Mouse (Mus musculus) embryonic facial prominence, embryonic 11.5 days (tissue): ENCODE measurements around the gene Gnb2. TPM values are rescaled to one million over a fixed set of nuclear protein-coding genes. Genes with fewer than 3 reads are reported as not detected.

ENCODE experiments used
- ATAC-seq: fragments of 200-750 bp; cut with Nextera tagmentation; replicated peaks from 2 replicates; pipeline ENCODE4 v1.8.0; 2017; ENCODE audit warnings: low read depth; ENCODE audit not compliant: insufficient number of reproducible peaks, low FRiP score, low TSS enrichment
- DNase-seq: peaks from one replicate; pipeline ENCODE4 v3.0.0-alpha.2; 2015; ENCODE audit warnings: low spot score
- H3K27ac ChIP-seq: fragments of 300-500 bp; sonication (generic); replicated peaks from 2 replicates; pipeline ENCODE4 v1.5.1; 2014; ENCODE audit warnings: mild to moderate bottlenecking, low read depth, low read length, control low read depth
- H3K27me3 ChIP-seq: fragments of 300-500 bp; sonication (generic); 2 replicates; pipeline ENCODE4 v1.6.1; 2014; ENCODE audit warnings: mild to moderate bottlenecking, low read length, moderate library complexity, mixed read lengths; ENCODE audit not compliant: control insufficient read depth, insufficient read depth
- H3K36me3 ChIP-seq: fragments of 300-500 bp; sonication (generic); replicated peaks from 2 replicates; pipeline ENCODE4 v1.6.1; 2014; ENCODE audit warnings: low read depth, mild to moderate bottlenecking, low read length, moderate library complexity, mixed read lengths; ENCODE audit not compliant: control insufficient read depth, insufficient read depth
- H3K4me1 ChIP-seq: fragments of 300-500 bp; sonication (generic); 2 replicates; pipeline ENCODE4 v1.6.1; 2014; ENCODE audit warnings: low read length, mixed read lengths; ENCODE audit not compliant: control insufficient read depth, insufficient read depth
- H3K4me2 ChIP-seq: fragments of 300-500 bp; sonication (generic); 2 replicates; pipeline ENCODE4 v1.6.1; 2014; ENCODE audit warnings: low read depth, mild to moderate bottlenecking, control low read depth, low read length, moderate library complexity
- H3K4me3 ChIP-seq: fragments of 300-500 bp; sonication (generic); 2 replicates; pipeline ENCODE4 v1.5.1; 2014; ENCODE audit warnings: low read depth, low read length, control low read depth
- H3K9ac ChIP-seq: fragments of 300-500 bp; sonication (generic); replicated peaks from 2 replicates; pipeline ENCODE4 v1.6.1; 2014; ENCODE audit warnings: mild to moderate bottlenecking, control low read depth, low read length
- H3K9me3 ChIP-seq: fragments of 300-500 bp; sonication (generic); replicated peaks from 2 replicates; pipeline ENCODE4 v1.6.1; 2016; ENCODE audit warnings: mild to moderate bottlenecking, low read length, inconsistent platforms, mixed read lengths; ENCODE audit not compliant: control insufficient read depth
- whole genome bisulfite sequencing: fragments of 180-500 bp; shearing (Covaris S2); extraction: QIAGEN DNeasy Blood & Tissue Kit; methylation state at CpG from one replicate; pipeline ENCODE4 v1.1.7; 2014; 5-methylcytosine and 5-hydroxymethylcytosine counted together
- polyA plus RNA-seq: library from polyadenylated mRNA; unstranded; fragments of >200 nt; fragmentation: Nextera tagmentation; extraction: Ambion mirVana; gene quantifications from 2 replicates; pipeline ENCODE4 v1.2.1, GENCODE M21; 2014

Gnb2 gene
- polyA plus RNA-seq, 1 experiment from 2014 or later, result 367 TPM

GRCm38 (mm10) chr5:137501709-137502666, 31.3 kb downstream of the Gnb2 start, which contains the start of gene Pop7:
Pop7 (minus strand) TSS chr5:137502518.
- ATAC-seq (peak; percentile 92), DNase-seq (peak; percentile 100)
- no peaks in the 10 kb centered on the region for H3K36me3 ChIP-seq
- H3K9me3 ChIP-seq, result no peaks in the 10 kb centered on the region
- WGBS, result 3% methylated on average over 63 of the region's 64 CpGs
- peak within 1 kb of the TSS; percentile 38 for H3K4me3 ChIP-seq
- H3K4me2 ChIP-seq, result peak within 1 kb of the TSS; percentile 79
- H3K27me3 ChIP-seq, result no peaks in the 10 kb centered on the region
- peak within 1 kb of the TSS; percentile 61 for H3K9ac ChIP-seq
- H3K4me1 ChIP-seq, result no peaks in the 10 kb centered on the region
- peak within 1 kb of the TSS; percentile 48 for H3K27ac ChIP-seq

DNA sequence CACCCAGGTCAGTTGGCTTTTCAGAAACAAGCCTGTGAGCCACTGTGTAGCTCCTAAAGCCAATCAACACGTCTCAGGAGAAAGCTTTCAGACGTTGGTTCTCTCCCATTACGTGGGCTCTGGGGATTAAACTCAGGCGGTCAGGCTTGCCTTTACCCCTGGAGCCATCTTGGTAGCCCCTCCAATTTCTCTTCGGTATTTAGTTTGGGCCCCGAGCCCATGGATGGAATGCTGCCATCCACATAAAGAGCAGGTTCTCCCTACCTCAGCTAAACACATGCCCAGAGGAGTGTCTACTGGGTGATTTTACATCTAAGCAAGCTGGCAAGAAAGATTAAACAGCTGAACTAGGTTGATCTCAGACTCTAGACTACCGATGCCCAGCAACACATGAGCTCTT, 33.1 kb downstream of the Gnb2 start:
- 93% methylated on average over 7 of the region's 7 CpGs for WGBS
- Histone ChIP-seq H3K36me3 (no peaks in the 10 kb centered on the region), H3K27me3 (no peaks in the 10 kb centered on the region), H3K9ac (no peak overlapping the region), H3K4me2 (no peak overlapping the region), H3K4me1 (no peaks in the 10 kb centered on the region), H3K4me3 (no peak overlapping the region), H3K9me3 (no peaks in the 10 kb centered on the region), H3K27ac (no peak overlapping the region)
- ATAC-seq (no peak), DNase-seq (no peak)

GRCm38 (mm10) chr5:137493831-137494230, 39.5 kb downstream of the Gnb2 start:
- Histone ChIP-seq H3K4me1 (no peaks in the 10 kb centered on the region), H3K9me3 (no peaks in the 10 kb centered on the region), H3K4me3 (no peak overlapping the region), H3K36me3 (no peaks in the 10 kb centered on the region), H3K27me3 (no peaks in the 10 kb centered on the region), H3K9ac (no peak overlapping the region), H3K27ac (no peak overlapping the region), H3K4me2 (no peak overlapping the region)
- ATAC-seq (no peak), DNase-seq (no peak)
- WGBS, result 73% methylated on average over 13 of the region's 13 CpGs

- Histone ChIP-seq H3K4me1 (no peaks in the 10 kb centered on the region), H3K9ac (no peak overlapping the region), H3K27ac (no peak overlapping the region), H3K9me3 (no peaks in the 10 kb centered on the region), H3K4me2 (no peak overlapping the region), H3K4me3 (no peak overlapping the region), H3K36me3 (no peaks in the 10 kb centered on the region), H3K27me3 (no peaks in the 10 kb centered on the region)
- DNase-seq (no peak), ATAC-seq (no peak)
- 61% methylated on average over 4 of the region's 4 CpGs for WGBS
Measured at GRCm38 (mm10) chr5:137491559-137491958, 41.8 kb downstream of the Gnb2 start.

DNA sequence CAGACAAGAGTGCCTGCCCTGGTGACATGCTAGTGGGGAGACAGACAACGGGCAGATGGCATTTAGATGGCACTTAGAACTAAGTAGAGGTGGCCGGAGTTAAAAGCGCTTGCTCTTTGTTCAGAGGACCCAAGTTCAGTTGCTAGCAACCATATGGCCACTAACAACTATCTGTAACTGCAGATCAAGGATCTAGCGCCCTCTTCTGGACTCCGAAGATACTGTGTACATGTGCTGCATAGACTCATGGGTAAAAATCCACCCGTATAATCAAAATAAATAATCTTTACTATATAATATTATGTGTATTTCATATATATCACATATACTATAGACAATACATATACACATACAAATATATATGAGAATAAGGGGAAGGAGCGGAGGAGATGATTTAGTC, 45.7 kb downstream of the Gnb2 start:
- H3K27me3 ChIP-seq, result no peaks in the 10 kb centered on the region; the same call in 1 of the 2 replicates
- no peak for DNase-seq
- no peak overlapping the region for H3K4me2 ChIP-seq
- no peak overlapping the region for H3K4me3 ChIP-seq
- H3K9me3 ChIP-seq, result no peaks in the 10 kb centered on the region
- no peak overlapping the region for H3K9ac ChIP-seq
- WGBS, result 87% methylated on average over 7 of the region's 7 CpGs
- H3K27ac ChIP-seq, result no peak overlapping the region
- peaks cover 7% of the 10 kb centered on the region; the same call in 1 of the 2 replicates for H3K4me1 ChIP-seq
- H3K36me3 ChIP-seq, result no peaks in the 10 kb centered on the region
- no peak for ATAC-seq

GRCm38 (mm10) chr5:137485851-137486155, 47.5 kb downstream of the Gnb2 start:
- H3K27ac ChIP-seq, result no peak overlapping the region

GRCm38 (mm10) chr5:137485071-137485850, 48.0 kb downstream of the Gnb2 start:
- Histone ChIP-seq H3K9ac (peak overlapping the region; percentile 57), H3K9me3 (no peaks in the 10 kb centered on the region), H3K27ac (no peak overlapping the region), H3K4me1 (peaks cover 7% of the 10 kb centered on the region; the same call in 1 of the 2 replicates), H3K4me2 (peak overlapping the region; percentile 85), H3K4me3 (peak overlapping the region; percentile 30), H3K36me3 (no peaks in the 10 kb centered on the region), H3K27me3 (no peaks in the 10 kb centered on the region; the same call in 1 of the 2 replicates)
- 7% methylated on average over 30 of the region's 30 CpGs for WGBS
- DNase-seq (peak; percentile 30), ATAC-seq (no peak)

More at GRCm38 (mm10) chr5:137485851-137486155, 47.5 kb downstream of the Gnb2 start:
- peaks cover 7% of the 10 kb centered on the region; the same call in 1 of the 2 replicates for H3K4me1 ChIP-seq
- peak overlapping the region; percentile 85 for H3K4me2 ChIP-seq
- H3K27me3 ChIP-seq, result no peaks in the 10 kb centered on the region; the same call in 1 of the 2 replicates
- no peaks in the 10 kb centered on the region for H3K36me3 ChIP-seq
- H3K9ac ChIP-seq, result peak overlapping the region; percentile 57
- 1% methylated on average over 17 of the region's 17 CpGs for WGBS
- DNase-seq (no peak), ATAC-seq (no peak)
- H3K4me3 ChIP-seq, result peak overlapping the region; percentile 30
- H3K9me3 ChIP-seq, result no peaks in the 10 kb centered on the region
